Mouse (Mus musculus) testis, adult 2 months (tissue): ENCODE measurements around the gene Bmyc.
"Not testable (repeated sequence)": the region's sequence is repeated elsewhere in the genome, so short reads cannot be mapped to it uniquely, and the experiment has no call there.

Experiments used
- CTCF ChIP-seq: fragments of 200-500 bp; IDR thresholded peaks from 2 replicates; pipeline ENCODE4 v1.5.1; 2012; ENCODE audit warnings: low read depth, mild to moderate bottlenecking, inconsistent platforms, low read length, moderate library complexity; ENCODE audit not compliant: control insufficient read depth, insufficient read depth, insufficient replicate concordance
- POLR2A ChIP-seq: fragments of 200-500 bp; IDR thresholded peaks from 2 replicates; pipeline ENCODE4 v1.6.1; 2012; ENCODE audit warnings: low read depth, mild to moderate bottlenecking, inconsistent platforms, low read length, moderate library complexity; ENCODE audit not compliant: control insufficient read depth

DNA sequence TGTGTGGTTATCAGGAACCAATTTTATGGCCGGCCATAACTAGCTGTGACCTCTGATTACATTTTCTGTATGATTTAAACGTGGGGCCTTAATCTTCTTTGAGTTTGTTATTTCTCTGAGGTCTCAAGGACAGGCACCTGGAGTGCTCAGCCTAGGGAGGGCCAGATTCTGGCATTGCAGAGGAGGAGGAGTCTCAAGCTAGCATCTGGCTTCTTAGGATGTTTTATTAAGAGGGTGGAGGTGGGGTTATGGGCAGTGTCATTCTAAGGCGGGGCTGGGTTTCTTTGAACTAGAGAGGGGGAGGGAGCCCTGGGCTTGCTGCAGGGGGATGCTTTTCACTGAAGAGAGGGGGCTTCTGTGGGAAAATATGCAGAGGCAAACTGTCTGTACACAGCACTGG lies 5.1 kb downstream of the Bmyc start:
- not testable (repeated sequence) for TF ChIP-seq CTCF, POLR2A
